Mouse (Mus musculus): ENCODE data around the gene Rpl28.

The Rpl28 gene

DNA sequence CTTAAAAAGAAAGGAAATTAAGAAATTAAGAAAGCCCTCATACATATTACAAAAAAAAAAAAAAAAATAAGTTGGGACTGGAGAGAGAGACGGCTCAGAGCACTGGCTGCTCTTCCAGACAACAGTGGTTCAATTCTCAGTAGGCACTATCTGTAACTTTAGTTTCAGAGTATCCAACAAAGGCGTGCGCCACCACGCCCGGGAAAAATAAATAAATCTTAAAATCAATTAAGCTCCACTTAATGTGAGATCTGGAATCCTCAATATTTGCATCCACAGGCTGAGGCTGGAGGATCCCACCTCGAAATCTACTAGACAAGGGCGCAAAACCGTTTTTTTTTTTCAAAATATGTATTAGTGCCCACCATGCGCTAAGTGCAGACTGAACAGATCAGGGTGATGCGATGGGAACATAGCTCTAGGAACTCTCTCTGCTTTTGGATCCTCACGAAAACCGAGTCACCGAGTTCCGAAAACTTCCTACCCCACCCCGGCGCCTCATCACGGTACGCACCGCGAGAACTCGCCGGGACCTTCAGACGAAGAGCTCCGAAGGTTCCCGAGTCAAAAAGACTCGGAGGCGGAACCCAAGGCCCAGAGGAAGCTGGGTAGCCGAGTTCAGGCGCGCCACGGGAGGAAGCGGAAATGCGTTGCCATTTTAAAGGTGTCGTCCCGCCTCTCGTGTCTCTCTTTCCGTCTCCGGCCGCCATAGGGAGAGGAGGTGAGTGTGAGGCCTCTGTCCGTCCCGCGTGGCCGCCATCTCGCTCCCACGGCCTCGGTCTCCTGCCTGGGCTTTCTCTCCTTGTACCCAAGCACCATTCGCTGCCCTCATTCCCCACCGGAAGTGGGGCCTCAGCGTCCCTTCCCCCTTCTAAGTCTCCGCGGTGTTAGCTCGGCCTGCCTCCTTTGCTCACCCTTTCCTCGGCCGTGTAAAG is at the start of gene Rpl28:
Rpl28 (plus strand) TSS at position 597 of the 935 bp plus-strand sequence.
- peak; percentile 92 for DNase-seq

- no peak for DNase-seq
These were observed 49.3 kb upstream of the Rpl28 start for GRCm38 (mm10) chr7:4743354-4743753.

DNA sequence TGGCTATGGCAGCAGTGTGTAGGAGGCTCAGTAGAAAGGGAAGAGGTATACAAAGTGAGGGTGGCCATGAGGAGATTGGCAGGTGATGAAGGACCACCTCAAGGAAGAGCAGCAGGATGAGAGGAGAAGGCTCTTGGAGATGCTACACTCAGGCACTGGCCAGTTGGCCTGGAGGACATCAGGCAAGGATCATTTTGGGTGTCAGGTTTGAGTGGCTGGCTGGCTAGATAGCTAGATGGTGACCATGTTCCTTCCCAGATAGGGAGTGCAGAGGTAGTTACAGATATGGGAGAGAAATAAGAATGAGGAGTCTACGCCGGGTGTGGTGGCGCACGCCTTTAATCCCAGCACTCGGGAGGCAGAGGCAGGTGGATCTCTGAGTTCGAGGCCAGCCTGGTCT is 47.8 kb upstream of the Rpl28 start:
- DNase-seq = no peak

DNA sequence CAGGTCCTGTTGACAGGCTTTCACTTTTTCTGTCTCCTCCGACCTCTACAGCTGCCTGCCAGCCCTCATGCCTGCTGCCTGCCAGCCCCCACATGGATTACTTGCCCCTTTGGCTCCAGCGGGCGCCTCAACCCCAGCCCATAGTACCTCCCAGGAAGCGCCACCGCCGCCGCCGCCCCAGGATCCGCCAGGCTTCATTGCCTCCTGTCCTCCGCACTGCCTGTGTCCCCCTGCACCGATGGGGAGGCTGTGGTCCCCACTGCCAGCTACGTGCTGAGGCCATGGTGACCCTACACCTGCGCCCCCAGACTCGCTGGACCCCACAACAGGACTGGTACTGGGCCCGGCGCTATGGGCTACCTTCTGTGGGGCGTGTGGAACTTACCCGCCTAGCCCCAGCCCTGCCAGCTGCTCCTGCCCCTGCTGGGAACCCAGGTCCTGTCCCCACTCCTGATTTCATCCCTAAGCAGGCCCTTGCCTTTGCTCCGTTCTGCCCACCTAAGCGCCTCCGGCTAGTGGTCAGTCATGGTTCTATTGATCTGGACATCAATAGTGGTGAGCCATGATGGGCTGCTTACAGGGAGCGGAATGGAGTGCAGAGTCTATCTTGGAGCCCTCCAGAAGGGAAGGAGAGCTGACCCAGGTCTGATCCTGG is 46.2 kb upstream of the Rpl28 start:
- no peak for DNase-seq

DNA sequence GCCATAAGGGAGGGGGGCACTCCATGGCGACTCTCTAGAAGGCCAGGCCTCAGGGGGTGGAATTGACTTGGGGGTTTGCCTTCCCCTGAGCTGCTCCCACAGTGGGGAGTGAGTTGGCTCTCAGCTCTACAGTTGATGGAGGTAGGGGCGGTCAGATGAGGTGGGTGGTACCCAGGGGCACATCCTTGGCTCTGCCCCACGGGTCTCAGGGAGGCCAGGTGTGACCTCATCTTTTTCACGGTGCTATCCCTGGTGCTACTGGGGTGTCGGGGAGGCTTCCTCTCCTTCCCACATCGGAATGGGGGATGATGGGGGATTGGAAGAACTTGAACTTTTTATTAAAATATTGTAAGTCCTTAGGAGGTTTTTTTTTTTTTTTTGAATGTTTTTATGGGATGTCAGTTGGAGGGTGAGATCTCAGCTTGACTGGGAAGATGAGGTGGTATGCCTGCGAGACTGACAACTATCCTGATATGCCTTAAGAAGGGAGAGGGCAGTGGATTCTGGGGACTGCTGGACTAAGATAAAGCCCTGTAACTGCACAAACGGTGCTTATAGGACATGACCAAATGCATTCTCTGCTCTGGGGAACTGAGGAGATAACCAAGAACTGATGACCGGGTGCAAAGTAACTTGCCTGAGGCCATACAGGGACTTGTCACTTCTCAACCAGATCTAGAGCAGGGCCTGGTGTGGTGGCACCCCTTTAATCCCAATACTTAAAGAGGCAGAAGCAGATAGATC is 45.3 kb upstream of the Rpl28 start:
- DNase-seq = no peak

DNA sequence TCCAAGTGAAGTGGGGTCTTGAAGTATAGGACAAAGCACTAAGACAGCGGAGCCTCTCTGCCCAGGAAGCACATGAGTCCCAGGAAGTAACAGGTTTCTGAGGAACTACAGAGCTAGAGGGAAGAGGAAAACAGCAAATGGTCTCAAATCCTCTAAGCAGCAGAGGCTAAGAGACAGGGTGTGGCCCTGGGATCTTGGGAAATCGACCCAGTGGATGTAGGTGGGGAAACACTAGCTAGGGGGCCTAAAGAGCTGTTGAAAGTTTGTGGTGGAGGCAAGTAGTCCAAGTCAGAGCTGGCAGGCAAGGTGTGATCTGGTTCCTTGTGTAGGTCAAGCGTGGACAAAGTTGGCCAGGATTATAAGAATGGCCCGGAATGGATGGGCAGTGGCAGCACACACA is 44.4 kb upstream of the Rpl28 start:
- no peak for DNase-seq

DNA sequence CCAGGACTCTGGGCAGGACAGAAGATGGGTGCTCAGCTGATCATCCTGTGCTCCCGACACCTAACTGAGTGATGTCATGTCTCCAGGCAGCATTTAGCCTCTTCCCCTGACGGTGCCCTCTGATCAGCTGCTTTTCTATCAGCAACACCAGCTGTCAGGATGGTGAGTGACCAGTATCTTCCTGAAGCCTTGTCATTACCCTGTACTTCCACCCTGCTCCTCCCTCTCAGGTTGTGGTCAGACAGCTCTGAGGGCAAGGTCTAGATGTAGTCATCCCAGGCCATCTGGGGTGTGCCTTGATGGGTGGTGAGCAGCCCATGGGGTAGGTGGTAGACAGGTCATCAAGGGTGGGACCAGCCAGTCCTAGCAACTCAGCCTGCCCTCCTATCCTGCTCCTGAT is 43.5 kb upstream of the Rpl28 start:
- no peak for DNase-seq

- peak; percentile 69 for DNase-seq
These were observed 40.5 kb upstream of the Rpl28 start for GRCm38 (mm10) chr7:4751971-4752820.

GRCm38 (mm10) chr7:4752821-4753570 is 39.7 kb upstream of the Rpl28 start, which contains the start of gene Cox6b2:
Cox6b2 (minus strand) TSS chr7:4753094.
- peak; percentile 93 for DNase-seq

GRCm38 (mm10) chr7:4759670-4760069 is 33.0 kb upstream of the Rpl28 start:
- DNase-seq = no peak

- DNase-seq = no peak
These were observed 27.5 kb upstream of the Rpl28 start for GRCm38 (mm10) chr7:4764946-4765710.

DNA sequence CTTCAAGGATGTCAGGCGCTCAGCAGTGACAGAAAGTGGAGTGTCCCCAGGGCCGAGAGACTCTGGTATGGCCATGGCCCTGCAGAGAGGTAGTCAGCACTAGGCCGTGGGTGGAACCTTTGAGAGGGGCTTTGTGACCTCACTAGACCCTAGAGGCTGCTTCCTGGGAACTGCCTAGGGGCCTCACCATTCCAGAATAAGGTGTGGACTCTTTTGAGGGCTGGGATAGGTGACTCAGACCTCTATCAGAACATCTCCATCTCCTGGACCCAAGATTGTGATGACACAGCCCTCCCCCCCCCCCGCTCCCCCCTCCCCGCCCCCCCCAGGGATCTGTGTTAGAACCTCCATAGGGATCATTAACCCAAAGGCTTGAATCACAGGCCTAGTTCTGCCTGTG is 21.5 kb upstream of the Rpl28 start, which contains the start of gene Fam71e2:
Fam71e2 (minus strand) TSS at position 101 of the 400 bp plus-strand sequence.
- DNase-seq = no peak

GRCm38 (mm10) chr7:4776131-4776530 is 16.5 kb upstream of the Rpl28 start:
- no peak for DNase-seq

DNA sequence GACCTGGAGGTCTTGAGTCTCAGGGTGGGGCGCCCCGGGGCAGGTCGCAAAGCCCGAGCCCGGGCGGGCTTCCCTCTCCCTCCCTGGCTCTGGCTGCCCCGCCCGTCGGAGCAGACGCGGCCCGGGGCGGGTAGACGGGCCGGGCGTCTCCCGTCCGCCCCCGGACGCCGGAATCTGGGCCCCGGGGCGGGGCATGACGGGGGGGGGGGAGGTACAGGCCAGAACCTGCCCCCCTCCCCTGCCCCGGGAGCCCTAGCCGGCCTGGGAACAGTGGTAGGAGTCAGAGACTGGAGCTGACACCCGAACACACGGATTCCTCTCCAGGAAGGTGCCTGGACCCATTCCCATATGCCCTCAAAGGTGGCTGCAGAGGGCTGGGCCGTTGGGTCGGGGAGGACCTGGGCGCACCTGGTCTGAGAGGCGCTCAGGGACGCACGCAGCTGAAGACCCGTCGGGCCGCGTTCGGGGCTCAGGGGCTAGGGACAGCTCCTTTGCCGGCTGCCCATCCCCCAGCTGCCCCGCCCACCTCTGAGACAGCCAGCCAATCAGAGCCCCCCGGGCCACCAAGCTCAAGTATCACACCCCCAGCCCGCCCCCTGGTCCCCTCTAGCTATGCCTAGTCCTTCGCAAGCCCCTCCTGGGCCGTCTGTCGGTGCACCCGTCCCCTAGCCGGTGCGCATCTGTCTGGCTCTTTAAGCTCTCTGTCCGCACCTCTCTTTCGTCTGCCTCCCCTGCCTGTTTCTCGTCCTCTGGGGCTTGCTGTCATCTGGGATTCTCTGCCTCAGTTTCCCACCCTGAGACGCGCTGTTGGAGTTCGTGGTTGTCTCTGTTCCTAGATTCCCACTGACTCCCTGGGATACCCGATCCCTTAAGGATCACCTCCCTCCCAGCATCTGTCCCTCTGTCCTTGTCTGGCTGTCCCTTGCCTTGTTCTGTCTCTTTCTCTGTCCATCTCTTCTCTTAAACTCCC is 15.5 kb upstream of the Rpl28 start:
- peak; percentile 71 for DNase-seq

GRCm38 (mm10) chr7:4777851-4778637 is 14.6 kb upstream of the Rpl28 start:
- DNase-seq = no peak

- no peak for DNase-seq
These were observed 12.8 kb upstream of the Rpl28 start for GRCm38 (mm10) chr7:4779921-4780320.

GRCm38 (mm10) chr7:4782130-4782529 is 10.5 kb upstream of the Rpl28 start:
- DNase-seq = no peak

DNA sequence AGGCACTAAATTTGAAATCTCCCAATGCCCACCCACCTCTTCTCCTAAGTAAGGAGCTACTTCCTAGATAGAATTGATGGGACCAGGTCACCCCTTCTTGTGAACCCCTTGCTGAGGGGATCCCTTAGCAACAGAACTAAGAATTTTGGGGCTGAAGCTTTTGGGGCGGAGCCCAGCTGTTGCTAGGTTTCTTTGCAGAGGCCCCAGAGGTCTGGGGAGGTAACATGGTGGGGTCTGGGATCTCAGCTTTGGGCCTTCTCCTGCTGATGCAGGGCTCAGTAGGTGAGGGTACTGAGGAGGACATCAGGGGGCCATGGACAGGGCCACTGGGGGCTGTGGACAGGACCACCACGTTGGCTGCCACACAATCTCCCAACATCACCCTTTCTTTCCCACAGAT is 9.9 kb upstream of the Rpl28 start, which contains the start of the genes Il11 and Tmem190:
Il11 (minus strand) TSS at position 101 of the 400 bp plus-strand sequence.
Tmem190 (plus strand) TSS at position 179 of the 400 bp plus-strand sequence.
- no peak for DNase-seq
